Mouse (Mus musculus): ENCODE measurements around the gene Zfp59. TPM values are rescaled to one million over a fixed set of nuclear protein-coding genes. Genes with fewer than 3 reads are reported as not detected.
"Not testable (repeated sequence)": the region's sequence is repeated elsewhere in the genome, so short reads cannot be mapped to it uniquely, and the experiment has no call there.

Zfp59 gene
- total RNA-seq, 1 experiment from 2014 or later, result 8.5 TPM

DNA sequence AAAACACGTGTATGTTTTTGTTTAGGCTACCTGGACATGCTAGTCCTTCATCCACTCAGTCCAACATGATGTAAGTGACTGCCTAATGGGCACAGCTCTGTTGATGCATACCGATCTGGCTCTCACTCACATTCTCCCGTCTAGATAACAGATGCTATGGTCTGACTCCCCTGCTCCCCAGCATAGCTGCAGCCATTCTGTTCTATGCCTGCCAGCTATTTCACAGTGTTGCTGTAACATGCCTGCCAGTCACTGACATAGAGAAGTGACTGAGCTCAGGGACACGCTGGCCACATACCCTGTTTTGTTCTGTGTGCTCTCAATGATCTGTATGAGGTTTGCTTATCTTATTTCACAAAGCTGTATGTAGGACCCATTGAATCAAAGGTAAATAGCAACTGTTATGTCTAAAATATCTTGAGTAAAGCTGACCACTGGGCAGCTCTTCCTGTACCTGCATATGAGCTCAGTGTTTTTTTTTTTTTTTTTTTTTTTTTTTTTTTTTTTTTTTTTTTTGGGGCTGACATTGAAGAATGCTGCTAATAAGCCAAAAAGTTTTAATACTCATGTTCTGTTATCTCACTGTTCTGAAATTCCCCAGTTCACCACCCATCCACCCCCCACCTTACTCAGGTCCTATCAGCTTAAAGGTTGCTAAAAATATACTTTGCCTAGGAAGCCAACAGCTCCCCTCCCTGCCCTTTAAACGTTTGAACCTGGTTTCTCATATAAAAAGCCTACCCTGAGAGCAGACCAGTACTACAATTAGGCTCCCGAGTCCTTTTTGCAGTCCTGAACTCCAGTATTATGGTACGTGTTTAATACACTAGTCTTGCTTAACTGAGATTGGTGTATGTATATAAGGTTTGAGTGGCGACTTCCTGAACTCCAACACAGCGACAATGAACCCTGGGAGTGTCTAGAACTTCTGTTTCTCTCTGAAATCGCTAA, 21.2 kb downstream of the Zfp59 start:
- peak; percentile 33 to 43; a peak in 3 of 4 replicates for ATAC-seq (replicated peaks in 1 of 2; ENCODE audit: insufficient read depth in 1 of 2, low FRiP score in 2 of 2, low TSS enrichment in 1 of 2, low read depth in 1 of 2, poor library complexity in 2 of 2, severe bottlenecking in 2 of 2)

DNA sequence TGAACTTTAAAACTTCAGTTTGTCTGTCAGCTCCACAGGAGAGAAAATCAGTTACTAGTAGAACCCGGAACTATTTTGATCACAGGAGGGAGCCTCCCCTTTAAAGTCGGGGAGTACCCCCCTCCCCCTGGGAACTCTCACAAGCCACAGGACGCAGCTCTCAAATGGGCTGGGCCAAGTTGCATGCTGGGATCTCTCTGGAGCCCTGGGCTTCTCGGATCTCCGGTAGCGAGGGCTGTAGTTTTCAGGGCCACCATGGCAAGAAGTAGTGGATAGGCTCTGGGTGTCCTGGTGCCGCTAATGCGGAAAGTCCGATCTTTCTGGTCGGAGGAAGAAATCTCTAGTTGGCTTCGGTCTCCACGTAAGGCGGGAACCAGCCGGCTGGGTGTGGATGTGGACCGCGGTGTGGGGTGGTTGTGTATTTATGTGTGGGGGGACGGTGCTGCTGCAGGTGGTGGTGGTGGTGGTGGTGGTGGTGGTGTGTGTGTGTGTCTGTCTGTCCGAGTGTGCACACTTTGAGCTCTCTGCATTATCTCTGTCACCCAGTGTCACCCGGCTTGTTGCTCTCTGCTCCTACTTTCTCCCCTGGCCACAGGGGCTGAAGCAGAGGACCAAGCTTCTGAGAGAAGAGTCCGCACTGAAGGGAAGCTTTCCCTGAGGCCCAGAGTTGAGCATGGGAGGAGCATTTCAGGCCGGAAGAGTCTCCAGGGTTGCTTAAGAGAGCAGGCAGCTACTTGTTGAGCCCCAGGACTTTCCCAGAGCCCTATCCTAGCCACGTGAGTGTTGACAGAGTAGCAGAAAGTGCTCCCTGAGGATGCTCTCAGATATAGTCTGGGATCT, 22.2 kb downstream of the Zfp59 start:
- ATAC-seq (replicated peaks in 1 of 2; ENCODE audit: insufficient read depth in 1 of 2, low FRiP score in 2 of 2, low TSS enrichment in 1 of 2, low read depth in 1 of 2, poor library complexity in 2 of 2, severe bottlenecking in 2 of 2), result peak; percentile 98 to 99

DNA sequence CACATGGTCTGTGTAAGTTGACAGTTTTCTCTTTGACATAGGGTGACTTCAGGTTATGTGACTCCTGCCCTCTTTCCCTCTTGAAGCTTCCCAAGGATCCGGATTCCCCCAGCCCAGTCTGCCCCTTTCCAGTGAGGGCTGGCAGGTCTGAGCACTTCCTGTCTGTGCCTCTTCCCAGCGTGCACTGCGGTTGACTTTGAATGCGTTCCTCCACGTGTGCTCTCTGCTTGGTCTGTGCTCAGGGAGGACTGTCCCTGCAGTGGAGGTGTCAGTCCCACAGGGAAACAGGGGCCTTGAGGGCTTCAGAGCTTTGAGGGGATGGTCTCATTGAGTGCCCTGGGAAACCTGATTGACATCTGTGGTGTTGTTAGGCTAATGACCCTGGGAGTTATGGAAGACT, 24.2 kb downstream of the Zfp59 start:
- not testable (repeated sequence) for ATAC-seq (replicated peaks in 1 of 2; ENCODE audit: insufficient read depth in 1 of 2, low FRiP score in 2 of 2, low TSS enrichment in 1 of 2, low read depth in 1 of 2, poor library complexity in 2 of 2, severe bottlenecking in 2 of 2)

DNA sequence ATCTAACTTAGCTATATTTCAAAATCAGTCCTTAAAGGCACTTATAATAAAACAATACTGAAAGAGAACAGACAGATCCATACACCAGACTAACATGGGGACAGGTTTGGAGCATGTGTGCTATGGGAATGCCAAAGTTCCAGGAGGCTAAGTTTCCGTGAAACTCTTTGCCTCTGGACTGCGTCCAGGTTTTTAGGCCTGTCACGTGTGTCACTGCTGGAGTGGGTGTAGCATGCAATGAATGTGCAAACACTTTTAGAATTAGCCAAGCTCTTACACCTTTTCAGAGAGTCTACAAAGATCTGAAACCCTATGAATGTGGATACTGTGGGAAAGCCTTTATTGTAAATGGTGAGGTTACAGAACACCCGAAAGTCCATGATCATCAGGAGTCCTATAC, 43.3 kb downstream of the Zfp59 start:
- ATAC-seq (replicated peaks in 1 of 2; ENCODE audit: insufficient read depth in 1 of 2, low FRiP score in 2 of 2, low TSS enrichment in 1 of 2, low read depth in 1 of 2, poor library complexity in 2 of 2, severe bottlenecking in 2 of 2), result no peak

DNA sequence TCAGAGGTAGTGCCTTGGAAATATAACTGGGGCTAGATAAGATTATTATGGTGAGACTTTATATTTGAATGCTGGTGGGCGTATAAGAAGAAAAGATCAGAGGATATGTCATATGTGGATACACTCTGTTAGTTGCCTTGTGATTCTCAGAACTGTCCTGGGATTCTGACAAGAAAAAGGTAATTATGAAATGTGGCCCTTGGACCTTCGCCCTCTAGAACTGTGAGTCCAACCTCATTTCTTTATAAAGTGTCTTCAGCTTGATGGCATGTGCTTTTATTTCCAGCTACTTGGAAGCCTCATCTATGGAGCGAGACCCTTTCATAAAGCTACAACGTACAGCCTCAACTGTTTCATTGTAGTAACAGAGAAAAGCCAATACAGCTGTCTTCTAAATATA, 62.2 kb downstream of the Zfp59 start:
- ATAC-seq (replicated peaks in 1 of 2; ENCODE audit: insufficient read depth in 1 of 2, low FRiP score in 2 of 2, low TSS enrichment in 1 of 2, low read depth in 1 of 2, poor library complexity in 2 of 2, severe bottlenecking in 2 of 2), result no peak

DNA sequence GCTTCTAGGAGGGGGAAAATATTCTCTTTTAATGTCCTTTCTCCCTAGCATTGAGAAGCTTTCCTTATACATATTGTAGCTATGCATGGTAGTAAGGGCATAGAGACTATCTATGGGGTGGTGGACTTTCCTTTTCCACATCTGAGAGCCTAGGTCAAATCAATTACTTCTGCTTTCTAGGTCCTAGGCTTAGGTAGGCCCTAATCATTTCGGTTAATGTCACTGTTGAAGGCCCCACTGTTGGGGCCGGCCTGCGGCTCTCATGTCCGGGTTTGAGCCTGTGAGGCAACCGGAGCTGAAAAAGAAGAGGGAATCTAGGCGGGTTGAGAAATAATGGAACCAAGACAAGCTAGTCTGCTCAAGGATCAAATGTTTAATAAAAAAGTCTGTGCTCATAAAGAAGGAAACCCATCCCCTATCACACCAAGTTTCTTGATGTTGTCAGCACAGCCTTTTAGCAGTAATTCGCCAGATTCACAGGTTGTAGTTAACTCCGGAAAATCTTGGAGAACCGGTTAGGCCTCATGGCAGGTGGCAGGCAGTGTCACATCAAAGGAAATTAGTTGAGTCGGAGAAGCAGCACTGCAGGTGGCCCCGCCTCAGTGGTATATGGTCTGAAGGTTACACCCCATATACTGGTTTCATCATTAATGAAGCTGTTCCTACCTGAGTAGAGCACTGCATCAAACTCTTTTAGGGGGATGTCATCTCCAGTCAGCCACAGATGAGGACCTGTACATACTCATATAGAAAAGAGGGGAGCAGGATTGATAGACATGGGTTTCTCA, 66.8 kb downstream of the Zfp59 start:
- ATAC-seq (replicated peaks in 1 of 2; ENCODE audit: insufficient read depth in 1 of 2, low FRiP score in 2 of 2, low TSS enrichment in 1 of 2, low read depth in 1 of 2, poor library complexity in 2 of 2, severe bottlenecking in 2 of 2), result no peak

Other genes with a start within 250 kb of the Zfp59 start
- gene Akt2, start 247.1 kb upstream of the Zfp59 start, total RNA-seq (2017), result 56.0 and 63.1 TPM in 2 replicates
- gene Ttc9b, start 184.7 kb upstream of the Zfp59 start, total RNA-seq (2017), result not detected in 2 replicates
- 3.6 and 5.9 TPM in 2 replicates for gene Map3k10, start 164.0 kb upstream of the Zfp59 start, total RNA-seq (2017)
- gene Zfp607b, start 149.3 kb upstream of the Zfp59 start, total RNA-seq (2017), result 1.4 and 1.5 TPM in 2 replicates
- 13.0 and 14.1 TPM in 2 replicates for gene Zfp60, start 107.2 kb upstream of the Zfp59 start, total RNA-seq (2017)
- 9.0 and 10.3 TPM in 2 replicates for gene Zfp626, start 31.4 kb upstream of the Zfp59 start, total RNA-seq (2017)
- gene Zfp607a, start 18.9 kb downstream of the Zfp59 start, total RNA-seq (2017), result 7.0 and 14.1 TPM in 2 replicates
- 10.1 and 15.3 TPM in 2 replicates for gene Zfp974, start 90.9 kb downstream of the Zfp59 start, total RNA-seq (2017)
- gene Zfp780b, start 140.6 kb downstream of the Zfp59 start, total RNA-seq (2017), result 18.0 and 23.6 TPM in 2 replicates
- 8.3 and 16.6 TPM in 2 replicates for gene Zfp850, start 175.5 kb downstream of the Zfp59 start, total RNA-seq (2017)
- 110 and 131 TPM in 2 replicates for gene Psmc4, start 211.5 kb downstream of the Zfp59 start, total RNA-seq (2017)
- not detected in 2 replicates for gene Fcgbp, start 232.6 kb downstream of the Zfp59 start, total RNA-seq (2017)

Data from hematopoietic stem cell, adult 5-6 weeks (primary cell).